Mouse (Mus musculus) liver, embryonic 16.5 days (tissue): ENCODE data around the gene Stk24. TPM values are rescaled to one million over a fixed set of nuclear protein-coding genes. Genes with fewer than 3 reads are reported as not detected.
A peak's percentile ranks its signal among the peaks of the same experiment; 100 is the strongest.

ENCODE experiments used
- ATAC-seq: fragments of 200-750 bp; cut with Nextera tagmentation; 2 replicates; pipeline ENCODE4 v1.8.0; 2017; ENCODE audit warnings: low read depth, mild to moderate bottlenecking, moderate number of reproducible peaks, moderate library complexity
- H3K27ac ChIP-seq: fragments of 300-500 bp; sonication (generic); 2 replicates; pipeline ENCODE4 v1.5.1; 2014; ENCODE audit warnings: mild to moderate bottlenecking, low read length
- H3K27me3 ChIP-seq: fragments of 300-500 bp; sonication (generic); 2 replicates; pipeline ENCODE4 v1.6.1; 2014; ENCODE audit warnings: low read depth, low read length, mixed read lengths; ENCODE audit not compliant: control insufficient read depth, insufficient read depth
- H3K36me3 ChIP-seq: fragments of 300-500 bp; sonication (generic); 2 replicates; pipeline ENCODE4 v1.6.1; 2014; ENCODE audit warnings: mild to moderate bottlenecking; ENCODE audit not compliant: control insufficient read depth, insufficient read depth
- H3K4me1 ChIP-seq: fragments of 300-500 bp; sonication (generic); 2 replicates; pipeline ENCODE4 v1.6.1; 2014; ENCODE audit warnings: low read depth, low read length, mixed read lengths; ENCODE audit not compliant: control insufficient read depth
- H3K4me2 ChIP-seq: fragments of 300-500 bp; sonication (generic); 2 replicates; pipeline ENCODE4 v1.6.1; 2014; ENCODE audit warnings: low read depth, low read length, mixed read lengths
- H3K4me3 ChIP-seq: fragments of 300-500 bp; sonication (generic); 2 replicates; pipeline ENCODE4 v1.5.1; 2014; ENCODE audit warnings: low read depth, mild to moderate bottlenecking, low read length
- H3K9ac ChIP-seq: fragments of 300-500 bp; sonication (generic); 2 replicates; pipeline ENCODE4 v1.6.1; 2014; ENCODE audit warnings: low read depth, low read length
- H3K9me3 ChIP-seq: fragments of 300-500 bp; sonication (generic); replicated peaks from 2 replicates; pipeline ENCODE4 v1.6.1; 2016; ENCODE audit warnings: low read length; ENCODE audit not compliant: control insufficient read depth
- WGBS: fragments of 180-500 bp; shearing (Covaris S2); extraction: QIAGEN DNeasy Blood & Tissue Kit; methylation state at CpG from one replicate; pipeline ENCODE4 v1.1.7; 2014; ENCODE audit not compliant: insufficient replicate concordance; 5-methylcytosine and 5-hydroxymethylcytosine counted together
- polyA plus RNA-seq: library from polyadenylated mRNA; unstranded; fragments of >200 nt; fragmentation: Nextera tagmentation; extraction: Ambion mirVana; gene quantifications from 2 replicates; pipeline ENCODE4 v1.2.1, GENCODE M21; 2015

The Stk24 gene
- polyA plus RNA-seq, 1 experiment from 2014 or later, result 26.1 TPM

DNA sequence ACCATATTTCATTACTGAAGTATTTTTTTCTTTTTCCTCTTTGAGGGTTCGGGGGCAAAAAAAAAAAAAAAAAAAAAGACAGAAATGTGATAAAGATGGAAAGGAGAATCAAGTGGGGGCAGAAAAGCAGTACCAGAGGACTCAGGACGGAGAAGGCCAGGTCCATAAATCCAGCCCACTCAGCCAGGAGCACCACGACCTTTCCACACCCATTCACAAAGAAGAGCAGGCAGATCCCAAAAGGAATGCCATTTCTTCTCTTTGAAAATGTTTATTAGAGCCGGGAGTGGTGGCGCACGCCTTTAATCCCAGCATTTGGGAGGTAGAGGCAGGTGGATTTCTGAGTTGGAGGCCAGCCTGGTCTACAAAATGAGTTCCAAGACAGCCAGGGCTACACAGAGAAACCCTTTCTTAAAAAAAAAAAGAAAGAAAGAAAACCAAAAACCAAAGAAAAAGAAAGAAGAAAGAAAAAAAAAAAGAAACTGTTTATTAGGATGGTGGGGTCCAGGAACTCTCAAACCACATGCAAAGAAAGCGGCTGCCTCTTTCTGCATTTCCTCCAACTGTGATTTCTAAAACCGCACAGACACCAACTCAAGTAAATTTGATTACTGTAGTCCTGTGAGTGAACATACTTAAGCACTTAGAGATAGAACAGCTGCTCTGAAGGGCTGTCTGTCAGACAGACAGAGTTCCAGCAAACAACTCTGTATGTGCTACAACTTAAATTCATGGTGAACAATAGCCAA, 74.3 kb downstream of the Stk24 start:
- ATAC-seq, result no peak
- H3K27me3 ChIP-seq, result no peaks in the 10 kb centered on the region
- no peaks in the 10 kb centered on the region for H3K9me3 ChIP-seq
- WGBS, result 75% methylated on average over 8 of the region's 8 CpGs
- H3K27ac ChIP-seq, result no peak overlapping the region
- no peak overlapping the region for H3K9ac ChIP-seq
- peaks cover 9% of the 10 kb centered on the region for H3K36me3 ChIP-seq
- peaks cover 13% of the 10 kb centered on the region for H3K4me1 ChIP-seq
- no peak overlapping the region for H3K4me3 ChIP-seq
- H3K4me2 ChIP-seq, result no peak overlapping the region

DNA sequence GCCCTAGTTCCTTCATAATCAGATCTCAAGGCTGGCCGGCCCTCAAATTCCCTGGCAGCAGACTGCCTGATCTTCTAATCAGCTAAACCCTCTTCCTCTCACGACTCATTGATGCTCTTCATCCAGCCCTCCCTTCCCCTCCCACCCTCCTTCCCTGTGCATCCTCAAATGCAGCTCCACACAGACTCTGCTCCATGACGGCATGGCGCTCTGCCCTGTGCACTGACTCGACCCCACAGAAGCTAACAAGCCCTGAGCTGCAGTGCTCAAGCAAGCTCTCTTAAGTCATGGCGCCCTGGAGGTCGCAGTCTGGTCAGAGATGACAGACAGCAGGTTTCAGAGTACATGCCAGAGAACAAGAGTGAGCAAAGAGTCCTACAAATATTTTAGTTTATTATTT, 75.3 kb downstream of the Stk24 start:
- H3K36me3 ChIP-seq, result peaks cover 9% of the 10 kb centered on the region
- WGBS, result 66% methylated on average over 7 of the region's 7 CpGs
- H3K27me3 ChIP-seq, result no peaks in the 10 kb centered on the region
- peaks cover 4% of the 10 kb centered on the region for H3K4me1 ChIP-seq
- ATAC-seq, result peak; percentile 30; the same call in 1 of the 2 replicates
- no peak overlapping the region for H3K4me3 ChIP-seq
- H3K4me2 ChIP-seq, result no peak overlapping the region
- no peaks in the 10 kb centered on the region for H3K9me3 ChIP-seq
- H3K9ac ChIP-seq, result no peak overlapping the region
- no peak overlapping the region for H3K27ac ChIP-seq

DNA sequence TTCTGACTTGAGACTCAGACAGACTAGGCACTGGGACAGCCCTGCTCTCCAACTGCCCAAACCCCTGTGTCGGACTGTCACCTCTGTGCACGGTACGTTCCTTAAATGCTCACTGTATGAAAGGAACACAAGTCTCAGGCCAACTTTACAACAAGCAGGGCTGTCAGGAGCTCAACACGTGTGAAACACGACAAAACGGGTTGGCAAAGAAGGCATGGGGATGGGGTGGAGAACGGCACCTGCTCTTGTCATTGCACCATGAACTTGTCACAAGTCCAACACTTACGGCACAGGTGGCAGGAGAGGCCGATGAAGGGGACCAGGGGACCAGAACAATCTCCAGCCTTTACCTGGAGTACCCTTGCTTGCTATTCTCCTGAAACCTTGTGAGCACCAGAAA, 80.7 kb downstream of the Stk24 start:
- no peak for ATAC-seq
- no peak overlapping the region for H3K4me3 ChIP-seq
- H3K36me3 ChIP-seq, result peaks cover 26% of the 10 kb centered on the region
- no peak overlapping the region for H3K4me2 ChIP-seq
- 82% methylated on average over 9 of the region's 9 CpGs for WGBS
- H3K4me1 ChIP-seq, result peaks cover 3% of the 10 kb centered on the region
- H3K27ac ChIP-seq, result peak overlapping the region; percentile 21; the same call in 1 of the 2 replicates
- H3K9me3 ChIP-seq, result no peaks in the 10 kb centered on the region
- H3K9ac ChIP-seq, result no peak overlapping the region
- no peaks in the 10 kb centered on the region for H3K27me3 ChIP-seq

DNA sequence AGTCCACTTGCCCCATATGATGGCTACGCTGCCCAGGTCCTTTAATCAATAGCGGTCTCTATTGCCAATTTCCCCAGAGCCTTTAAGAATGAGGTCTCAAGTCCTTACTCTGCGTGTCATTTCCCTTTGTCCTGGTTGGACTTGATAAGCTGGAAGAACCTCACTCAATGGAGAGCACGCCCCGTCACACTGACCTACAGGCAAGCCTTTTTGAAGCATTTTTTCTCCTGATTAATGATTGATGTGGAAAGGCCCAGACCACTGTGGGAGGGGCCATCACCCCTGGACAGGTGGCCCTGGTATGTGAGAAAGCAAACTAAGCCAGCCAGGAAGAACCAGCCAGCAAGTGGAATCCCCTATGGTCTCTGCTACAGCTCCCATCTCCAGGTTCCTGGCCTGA, 81.3 kb downstream of the Stk24 start:
- Histone ChIP-seq H3K36me3 (peaks cover 32% of the 10 kb centered on the region), H3K9ac (no peak overlapping the region), H3K9me3 (no peaks in the 10 kb centered on the region), H3K27ac (peak overlapping the region; percentile 15; the same call in 1 of the 2 replicates), H3K4me3 (no peak overlapping the region), H3K27me3 (no peaks in the 10 kb centered on the region), H3K4me2 (no peak overlapping the region), H3K4me1 (peaks cover 3% of the 10 kb centered on the region)
- peak; percentile 83 for ATAC-seq
- WGBS, result 65% methylated on average over 5 of the region's 5 CpGs

DNA sequence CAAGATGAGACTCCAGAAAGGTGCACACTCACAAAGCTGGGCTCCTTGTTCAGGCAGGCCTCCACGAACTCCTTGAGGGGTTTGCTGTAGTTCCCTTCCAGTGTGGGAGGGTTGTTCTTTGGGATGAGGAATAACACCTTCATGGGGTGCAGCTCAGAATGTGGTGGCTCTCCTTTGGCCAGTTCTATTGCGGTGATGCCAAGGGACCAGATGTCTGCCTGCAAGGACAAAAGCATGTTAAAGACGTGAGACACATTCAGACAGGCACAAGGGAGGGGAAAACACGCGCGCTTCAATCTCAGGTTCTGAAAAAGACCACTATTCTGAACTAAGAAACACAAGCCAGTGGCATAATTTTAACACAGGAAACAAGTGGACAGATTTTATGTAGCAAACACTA, 82.7 kb downstream of the Stk24 start:
- Histone ChIP-seq H3K36me3 (peaks cover 40% of the 10 kb centered on the region), H3K9me3 (no peaks in the 10 kb centered on the region), H3K27me3 (no peaks in the 10 kb centered on the region), H3K9ac (no peak overlapping the region), H3K4me1 (peaks cover 3% of the 10 kb centered on the region), H3K4me2 (no peak overlapping the region), H3K4me3 (no peak overlapping the region), H3K27ac (no peak overlapping the region)
- 91% methylated on average over 6 of the region's 6 CpGs for WGBS
- ATAC-seq, result no peak

DNA sequence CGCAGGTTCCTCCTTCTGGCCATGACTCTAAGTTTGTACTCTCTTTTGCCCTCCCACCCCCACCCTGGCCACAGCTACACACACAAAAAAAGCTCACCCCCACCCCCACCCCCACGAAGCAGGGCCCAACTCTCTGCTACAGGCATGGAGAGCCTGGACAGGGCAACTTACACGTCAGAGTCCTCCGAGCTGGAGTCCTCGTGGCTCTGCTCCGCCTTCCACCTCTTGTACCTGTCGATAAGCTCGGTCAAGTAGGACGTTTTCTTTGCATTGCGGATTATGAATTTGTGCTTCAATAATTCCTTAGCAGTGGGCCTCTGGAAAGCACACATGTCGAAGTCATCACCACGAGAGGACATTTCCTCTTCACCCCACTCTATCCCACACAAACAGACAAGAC, 85.3 kb downstream of the Stk24 start:
- no peak overlapping the region for H3K4me3 ChIP-seq
- no peaks in the 10 kb centered on the region for H3K27me3 ChIP-seq
- H3K9me3 ChIP-seq, result no peaks in the 10 kb centered on the region
- ATAC-seq, result no peak
- no peak overlapping the region for H3K27ac ChIP-seq
- H3K9ac ChIP-seq, result no peak overlapping the region
- no peak overlapping the region for H3K4me2 ChIP-seq
- peaks cover 53% of the 10 kb centered on the region for H3K36me3 ChIP-seq
- 82% methylated on average over 12 of the region's 12 CpGs for WGBS
- peaks cover 3% of the 10 kb centered on the region for H3K4me1 ChIP-seq

DNA sequence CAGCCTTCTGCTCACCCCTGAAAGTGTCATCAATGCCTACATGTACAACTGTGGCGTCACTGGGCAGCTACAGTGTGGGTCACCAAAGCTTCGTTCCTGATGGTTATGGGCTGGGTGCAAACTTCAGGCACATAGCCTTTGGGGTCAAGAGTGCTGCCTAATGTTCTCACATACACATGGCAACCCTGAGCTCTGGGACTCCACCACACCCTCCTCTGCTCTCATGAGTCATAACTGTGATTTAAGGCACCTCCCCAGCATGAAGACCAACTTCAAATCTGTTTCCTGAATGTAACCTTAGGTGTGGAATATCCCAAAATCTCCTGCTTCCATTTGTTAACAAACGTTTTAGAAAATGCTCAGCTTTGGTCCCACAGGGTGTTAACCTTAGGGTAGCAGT, 87.4 kb downstream of the Stk24 start:
- Histone ChIP-seq H3K9me3 (no peaks in the 10 kb centered on the region), H3K4me1 (no peaks in the 10 kb centered on the region), H3K4me3 (no peak overlapping the region), H3K27me3 (no peaks in the 10 kb centered on the region), H3K9ac (no peak overlapping the region), H3K36me3 (peaks cover 63% of the 10 kb centered on the region), H3K27ac (no peak overlapping the region), H3K4me2 (no peak overlapping the region)
- 76% methylated on average over 3 of the region's 3 CpGs for WGBS
- no peak for ATAC-seq

DNA sequence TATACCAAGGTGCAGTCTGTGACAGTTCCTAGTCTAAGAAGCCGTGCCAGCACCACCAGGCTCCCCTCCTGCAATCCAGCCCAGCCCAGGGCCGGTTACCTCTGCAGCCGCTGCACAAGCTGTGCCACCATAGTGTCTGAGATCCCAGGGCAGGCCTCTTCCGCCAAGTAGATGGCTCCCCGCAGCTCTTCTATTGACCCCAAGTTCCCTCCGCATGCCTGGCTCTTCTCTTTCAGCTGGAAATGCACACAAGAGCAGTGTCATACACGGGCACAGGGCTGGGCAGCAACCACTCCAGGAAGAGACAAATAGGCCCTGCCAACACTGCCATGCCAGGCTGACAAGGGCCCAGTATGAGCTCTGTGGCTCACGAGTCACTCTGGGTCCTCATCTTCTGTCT, 87.9 kb downstream of the Stk24 start:
- 89% methylated on average over 8 of the region's 8 CpGs for WGBS

DNA sequence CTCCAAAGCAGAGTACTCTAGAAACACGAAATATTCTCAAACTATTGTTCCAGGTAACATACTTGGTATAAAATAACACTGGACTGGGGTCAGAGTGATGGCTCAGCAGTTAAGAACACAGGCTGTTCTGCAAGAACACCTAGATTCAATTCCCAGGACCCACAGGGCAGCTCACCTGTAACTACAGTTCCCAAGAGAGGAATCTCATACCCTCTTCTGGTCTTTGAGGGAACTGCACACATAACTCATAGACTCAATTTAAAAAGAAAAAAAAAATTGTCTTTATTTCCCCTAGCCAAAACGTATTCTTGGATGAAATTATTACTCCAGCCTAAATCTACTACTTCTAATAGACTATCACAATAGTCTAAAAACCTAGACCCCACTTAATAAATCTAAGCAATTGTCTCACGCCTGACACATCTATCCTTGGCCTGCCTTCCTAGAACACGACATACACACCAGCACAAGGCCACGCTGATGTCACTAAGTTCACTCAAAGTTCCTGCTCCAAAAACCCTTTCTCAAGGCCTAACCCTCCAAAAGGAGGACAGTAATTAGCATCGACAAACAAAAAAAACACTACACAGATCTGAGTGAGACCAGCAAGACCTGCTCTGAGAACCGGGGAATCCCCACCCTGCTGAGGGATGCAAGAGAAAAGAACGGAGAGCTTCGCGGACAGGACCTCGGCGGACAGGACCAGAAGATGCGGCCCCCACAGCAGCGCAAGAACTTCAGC, 94.3 kb downstream of the Stk24 start:
- H3K27me3 ChIP-seq, result no peaks in the 10 kb centered on the region
- WGBS, result 89% methylated on average over 14 of the region's 14 CpGs
- H3K9me3 ChIP-seq, result no peaks in the 10 kb centered on the region
- H3K4me1 ChIP-seq, result no peaks in the 10 kb centered on the region
- ATAC-seq, result no peak
- H3K4me2 ChIP-seq, result no peak overlapping the region
- H3K27ac ChIP-seq, result no peak overlapping the region
- no peak overlapping the region for H3K9ac ChIP-seq
- peaks cover 55% of the 10 kb centered on the region for H3K36me3 ChIP-seq
- H3K4me3 ChIP-seq, result no peak overlapping the region

More for the DNA sequence above, 87.9 kb downstream of the Stk24 start:
- no peak overlapping the region for H3K4me2 ChIP-seq
- H3K4me1 ChIP-seq, result no peaks in the 10 kb centered on the region
- H3K9ac ChIP-seq, result no peak overlapping the region
- H3K9me3 ChIP-seq, result no peaks in the 10 kb centered on the region
- H3K4me3 ChIP-seq, result no peak overlapping the region
- no peak for ATAC-seq
- no peaks in the 10 kb centered on the region for H3K27me3 ChIP-seq
- no peak overlapping the region for H3K27ac ChIP-seq
- H3K36me3 ChIP-seq, result peaks cover 65% of the 10 kb centered on the region
